Mouse (Mus musculus): ENCODE measurements at regions not wholly inside any gene's neighbourhood (a gene's known extent, or its start where the extent isn't known, plus 50 kb on each side); places are given as distances from the start of the nearest gene placed in this dataset.

- no peak for DNase-seq (ENCODE audit: low read depth)
Measured at GRCm38 (mm10) chr6:78228883-78229282, 141.6 kb upstream of the Reg3b start.

- DNase-seq (ENCODE audit: low read depth): no peak
Measured at GRCm38 (mm10) chr6:78244404-78244803, 126.1 kb upstream of the Reg3b start.

GRCm38 (mm10) chr6:78245010-78245409 lies 125.4 kb upstream of the Reg3b start:
- no peak for DNase-seq (ENCODE audit: low read depth)

- no peak for DNase-seq (ENCODE audit: low read depth)
Measured at GRCm38 (mm10) chr6:78250053-78250452, 120.4 kb upstream of the Reg3b start.

GRCm38 (mm10) chr6:78250541-78250940 lies 119.9 kb upstream of the Reg3b start:
- DNase-seq (ENCODE audit: low read depth): no peak

GRCm38 (mm10) chr6:78271879-78272546 lies 98.4 kb upstream of the Reg3b start:
- no peak for DNase-seq (ENCODE audit: low read depth)

GRCm38 (mm10) chr6:78277993-78278715 lies 92.3 kb upstream of the Reg3b start:
- peak; percentile 3 for DNase-seq (ENCODE audit: low read depth)

- DNase-seq (ENCODE audit: low read depth): no peak
Measured at GRCm38 (mm10) chr6:78280541-78280940, 89.9 kb upstream of the Reg3b start.

- DNase-seq (ENCODE audit: low read depth): no peak
Measured at GRCm38 (mm10) chr6:78294647-78295046, 75.8 kb upstream of the Reg3b start.

- no peak for DNase-seq (ENCODE audit: low read depth)
Measured at GRCm38 (mm10) chr6:78303187-78303740, 67.2 kb upstream of the Reg3b start.
